Mouse (Mus musculus): ENCODE data around the gene Pvrig. TPM values are rescaled to one million over a fixed set of nuclear protein-coding genes. Genes with fewer than 3 reads are reported as not detected.

Pvrig gene
- not detected for polyA plus RNA-seq (2014; fragmentation: Illumina TruSeq; extraction: RNeasy Lipid Tissue Mini Kit (QIAGEN cat#74804); ENCODE audit: low read depth, low replicate concordance)

GRCm38 (mm10) chr5:138341661-138342060 lies at the start of gene Pvrig:
TSS of gene Pvrig (plus strand) at chr5:138341961.

Other genes with a start within 250 kb of the Pvrig start
- gene Zscan21, start 225.1 kb upstream of the Pvrig start, polyA plus RNA-seq (2014; fragmentation: Illumina TruSeq; extraction: RNeasy Lipid Tissue Mini Kit (QIAGEN cat#74804); ENCODE audit: low read depth, low replicate concordance), result 109 TPM
- gene Zfp113, start 186.2 kb upstream of the Pvrig start, polyA plus RNA-seq (2014; fragmentation: Illumina TruSeq; extraction: RNeasy Lipid Tissue Mini Kit (QIAGEN cat#74804); ENCODE audit: low read depth, low replicate concordance), result 6.7 TPM
- gene Cops6, start 180.9 kb upstream of the Pvrig start, polyA plus RNA-seq (2014; fragmentation: Illumina TruSeq; extraction: RNeasy Lipid Tissue Mini Kit (QIAGEN cat#74804); ENCODE audit: low read depth, low replicate concordance), result 89.9 TPM
- 10.5 TPM for gene Ap4m1, start 170.0 kb upstream of the Pvrig start, polyA plus RNA-seq (2014; fragmentation: Illumina TruSeq; extraction: RNeasy Lipid Tissue Mini Kit (QIAGEN cat#74804); ENCODE audit: low read depth, low replicate concordance)
- 62.1 TPM for gene Mcm7, start 169.5 kb upstream of the Pvrig start, polyA plus RNA-seq (2014; fragmentation: Illumina TruSeq; extraction: RNeasy Lipid Tissue Mini Kit (QIAGEN cat#74804); ENCODE audit: low read depth, low replicate concordance)
- gene Taf6, start 154.5 kb upstream of the Pvrig start, polyA plus RNA-seq (2014; fragmentation: Illumina TruSeq; extraction: RNeasy Lipid Tissue Mini Kit (QIAGEN cat#74804); ENCODE audit: low read depth, low replicate concordance), result 14.1 TPM
- gene Cnpy4, start 154.5 kb upstream of the Pvrig start, polyA plus RNA-seq (2014; fragmentation: Illumina TruSeq; extraction: RNeasy Lipid Tissue Mini Kit (QIAGEN cat#74804); ENCODE audit: low read depth, low replicate concordance), result 2.8 TPM
- 0.32 TPM for gene Mblac1, start 147.6 kb upstream of the Pvrig start, polyA plus RNA-seq (2014; fragmentation: Illumina TruSeq; extraction: RNeasy Lipid Tissue Mini Kit (QIAGEN cat#74804); ENCODE audit: low read depth, low replicate concordance)
- gene Nxpe5, start 116.1 kb upstream of the Pvrig start, polyA plus RNA-seq (2014; fragmentation: Illumina TruSeq; extraction: RNeasy Lipid Tissue Mini Kit (QIAGEN cat#74804); ENCODE audit: low read depth, low replicate concordance), result 0.14 TPM
- 0.27 TPM for gene Lamtor4, start 86.5 kb upstream of the Pvrig start, polyA plus RNA-seq (2014; fragmentation: Illumina TruSeq; extraction: RNeasy Lipid Tissue Mini Kit (QIAGEN cat#74804); ENCODE audit: low read depth, low replicate concordance)
- 3.5 TPM for gene BC037034, start 77.9 kb upstream of the Pvrig start, polyA plus RNA-seq (2014; fragmentation: Illumina TruSeq; extraction: RNeasy Lipid Tissue Mini Kit (QIAGEN cat#74804); ENCODE audit: low read depth, low replicate concordance)
- gene Gal3st4, start 69.1 kb upstream of the Pvrig start, polyA plus RNA-seq (2014; fragmentation: Illumina TruSeq; extraction: RNeasy Lipid Tissue Mini Kit (QIAGEN cat#74804); ENCODE audit: low read depth, low replicate concordance), result not detected
- 0.03 TPM for gene Gm43720, start 62.0 kb upstream of the Pvrig start, polyA plus RNA-seq (2014; fragmentation: Illumina TruSeq; extraction: RNeasy Lipid Tissue Mini Kit (QIAGEN cat#74804); ENCODE audit: low read depth, low replicate concordance)
- 3.1 TPM for gene Gpc2, start 62.0 kb upstream of the Pvrig start, polyA plus RNA-seq (2014; fragmentation: Illumina TruSeq; extraction: RNeasy Lipid Tissue Mini Kit (QIAGEN cat#74804); ENCODE audit: low read depth, low replicate concordance)
- gene Stag3, start 61.7 kb upstream of the Pvrig start, polyA plus RNA-seq (2014; fragmentation: Illumina TruSeq; extraction: RNeasy Lipid Tissue Mini Kit (QIAGEN cat#74804); ENCODE audit: low read depth, low replicate concordance), result 511 TPM
- gene Zfp157, start 99.5 kb downstream of the Pvrig start, polyA plus RNA-seq (2014; fragmentation: Illumina TruSeq; extraction: RNeasy Lipid Tissue Mini Kit (QIAGEN cat#74804); ENCODE audit: low read depth, low replicate concordance), result 8.2 TPM
- gene 1700123K08Rik, start 222.8 kb downstream of the Pvrig start, polyA plus RNA-seq (2014; fragmentation: Illumina TruSeq; extraction: RNeasy Lipid Tissue Mini Kit (QIAGEN cat#74804); ENCODE audit: low read depth, low replicate concordance), result 11.8 TPM